Mouse (Mus musculus) MEL (cell line): ENCODE measurements at regions not wholly inside any gene's neighbourhood (a gene's known extent, or its start where the extent isn't known, plus 50 kb on each side); places are given as distances from the start of the nearest gene placed in this dataset.

Experiments
- DNase-seq: peaks from one replicate; pipeline ENCODE4 v3.0.0; 2011; ENCODE audit warnings: low read depth, low spot score
- H3K27ac ChIP-seq: 2 replicates; pipeline ENCODE4 v1.5.1; 2012; ENCODE audit warnings: low read depth, mild to moderate bottlenecking, control low read depth, low read length, moderate library complexity; ENCODE audit not compliant: control insufficient read depth
- H3K27me3 ChIP-seq, 2 experiments: fragments of 150-350 bp in 1 of 2; sonication (generic) in 1 of 2; 2 replicates each; pipeline ENCODE4 v1.6.1; 2012; ENCODE audit warnings: low read length in 2 of 2, mild to moderate bottlenecking in 2 of 2, improper control_type of control experiment in 1 of 2, moderate library complexity in 1 of 2; ENCODE audit not compliant: insufficient read depth in 2 of 2, control insufficient read depth in 1 of 2
- H3K36me3 ChIP-seq, 2 experiments: 2 replicates each; pipeline ENCODE4 v1.6.1; 2012 to 2014; ENCODE audit warnings: low read length in 2 of 2, improper control_type of control experiment in 1 of 2, inconsistent platforms in 1 of 2, mild to moderate bottlenecking in 1 of 2; ENCODE audit not compliant: insufficient read depth in 2 of 2, control insufficient read depth in 1 of 2
- H3K4me1 ChIP-seq, 2 experiments: fragments of 150-350 bp in 1 of 2; sonication (generic) in 1 of 2; 2 replicates each; pipeline ENCODE4 v1.6.1; 2012; ENCODE audit warnings: low read length in 2 of 2, improper control_type of control experiment in 1 of 2, mild to moderate bottlenecking in 1 of 2; ENCODE audit not compliant: insufficient read depth in 2 of 2, control insufficient read depth in 1 of 2
- H3K4me3 ChIP-seq, 2 experiments: fragments of 150-350 bp in 1 of 2; sonication (generic) in 1 of 2; 2 replicates each; pipeline ENCODE4 v1.5.1; 2012; ENCODE audit warnings: low read depth in 2 of 2, low read length in 2 of 2, mild to moderate bottlenecking in 2 of 2, moderate library complexity in 2 of 2, control low read depth in 1 of 2, improper control_type of control experiment in 1 of 2; ENCODE audit not compliant: control insufficient read depth in 1 of 2, insufficient read depth in 1 of 2
- H3K79me2 ChIP-seq: 2 replicates; pipeline ENCODE4 v1.6.1; 2012; ENCODE audit warnings: mild to moderate bottlenecking, low read length, moderate library complexity; ENCODE audit not compliant: control insufficient read depth, poor library complexity, insufficient read depth
- H3K9ac ChIP-seq: 2 replicates; pipeline ENCODE4 v1.6.1; 2012; ENCODE audit warnings: low read depth, mild to moderate bottlenecking, control low read depth, low read length, moderate library complexity; ENCODE audit not compliant: control insufficient read depth, poor library complexity, severe bottlenecking
- H3K9me3 ChIP-seq: fragments of 150-350 bp; sonication (generic); replicated peaks from 2 replicates; pipeline ENCODE4 v1.6.1; 2012; ENCODE audit warnings: mild to moderate bottlenecking, low read length, improper control_type of control experiment, moderate library complexity; ENCODE audit not compliant: insufficient read depth
- BHLHE40 ChIP-seq: IDR thresholded peaks from 2 replicates; pipeline ENCODE4 v1.6.1; 2012; ENCODE audit warnings: low read depth, mild to moderate bottlenecking, inconsistent platforms, low read length, improper control_type of control experiment, borderline replicate concordance
- CHD2 ChIP-seq: IDR thresholded peaks from 2 replicates; pipeline ENCODE4 v1.6.1; 2011; ENCODE audit warnings: low read length, improper control_type of control experiment
- E2F4 ChIP-seq: IDR thresholded peaks from 2 replicates; pipeline ENCODE4 v1.6.1; 2011; ENCODE audit warnings: low read depth, low read length, improper control_type of control experiment, borderline replicate concordance
- EP300 ChIP-seq, 2 experiments: IDR thresholded peaks; 2 replicates each; pipeline ENCODE4 v1.6.1; 2011; ENCODE audit warnings: improper control_type of control experiment in 2 of 2, low read length in 2 of 2, low read depth in 1 of 2, mild to moderate bottlenecking in 1 of 2
- ETS1 ChIP-seq: IDR thresholded peaks from 2 replicates; pipeline ENCODE4 v1.6.1; 2012; ENCODE audit warnings: low read depth, mild to moderate bottlenecking, inconsistent platforms, low read length, improper control_type of control experiment, moderate library complexity
- JUND ChIP-seq: IDR thresholded peaks from 2 replicates; pipeline ENCODE4 v1.6.1; 2011; ENCODE audit warnings: low read depth, mild to moderate bottlenecking, improper control_type of control experiment, low read length
- MAFK ChIP-seq: IDR thresholded peaks from 2 replicates; pipeline ENCODE4 v1.6.1; 2011; ENCODE audit warnings: low read depth, mild to moderate bottlenecking, low read length, improper control_type of control experiment, borderline replicate concordance
- MAX ChIP-seq: IDR thresholded peaks from 2 replicates; pipeline ENCODE4 v1.6.1; 2011; ENCODE audit warnings: low read length, improper control_type of control experiment
- MAZ ChIP-seq: IDR thresholded peaks from 2 replicates; pipeline ENCODE4 v1.6.1; 2012; ENCODE audit warnings: low read depth, mild to moderate bottlenecking, inconsistent platforms, low read length, improper control_type of control experiment
- MXI1 ChIP-seq: IDR thresholded peaks from 2 replicates; pipeline ENCODE4 v1.6.1; 2011; ENCODE audit warnings: mild to moderate bottlenecking, low read depth, low read length, improper control_type of control experiment
- MYB ChIP-seq: IDR thresholded peaks from 2 replicates; pipeline ENCODE4 v1.6.1; 2011; ENCODE audit warnings: mild to moderate bottlenecking, low read depth, low read length, improper control_type of control experiment
- MYC ChIP-seq: IDR thresholded peaks from 2 replicates; pipeline ENCODE4 v1.6.1; 2011; ENCODE audit warnings: low read depth, mild to moderate bottlenecking, low read length, improper control_type of control experiment, moderate library complexity
- NRF1 ChIP-seq: IDR thresholded peaks from 2 replicates; pipeline ENCODE4 v1.6.1; 2014; ENCODE audit warnings: low read depth, mild to moderate bottlenecking, inconsistent platforms, low read length, improper control_type of control experiment, moderate library complexity; ENCODE audit not compliant: poor library complexity, insufficient read depth, severe bottlenecking
- POLR2A ChIP-seq, 2 experiments: IDR thresholded peaks; 2 replicates each; pipeline ENCODE4 v1.6.1; 2011 to 2012; ENCODE audit warnings: low read length in 2 of 2, mild to moderate bottlenecking in 2 of 2, control low read depth in 1 of 2, improper control_type of control experiment in 1 of 2, low read depth in 1 of 2, moderate library complexity in 1 of 2; ENCODE audit not compliant: control insufficient read depth in 1 of 2, insufficient read depth in 1 of 2, poor library complexity in 1 of 2
- POLR2AphosphoS2 ChIP-seq: IDR thresholded peaks from 2 replicates; pipeline ENCODE4 v1.6.1; 2011; ENCODE audit warnings: low read length, improper control_type of control experiment
- POLR2AphosphoS5 ChIP-seq: IDR thresholded peaks from 2 replicates; pipeline ENCODE4 v1.6.1; 2012; ENCODE audit warnings: low read depth, borderline replicate concordance, mild to moderate bottlenecking, inconsistent platforms, low read length, moderate library complexity, mixed read lengths
- RAD21 ChIP-seq: IDR thresholded peaks from 2 replicates; pipeline ENCODE4 v1.6.1; 2011; ENCODE audit warnings: mild to moderate bottlenecking, low read depth, low read length, improper control_type of control experiment
- RCOR1 ChIP-seq: IDR thresholded peaks from 2 replicates; pipeline ENCODE4 v1.6.1; 2012; ENCODE audit warnings: low read depth, mild to moderate bottlenecking, inconsistent platforms, low read length, improper control_type of control experiment
- SMC3 ChIP-seq: IDR thresholded peaks from 2 replicates; pipeline ENCODE4 v1.6.1; 2011; ENCODE audit warnings: low read depth, low read length, improper control_type of control experiment
- TAL1 ChIP-seq: IDR thresholded peaks from 2 replicates; pipeline ENCODE4 v1.6.1; 2012; ENCODE audit warnings: mild to moderate bottlenecking, inconsistent platforms, low read length, moderate library complexity, mixed read lengths
- TCF12 ChIP-seq: IDR thresholded peaks from 2 replicates; pipeline ENCODE4 v1.6.1; 2014; ENCODE audit warnings: low read depth, mild to moderate bottlenecking, inconsistent platforms, low read length, improper control_type of control experiment, moderate library complexity
- ZC3H11A ChIP-seq: IDR thresholded peaks from 2 replicates; pipeline ENCODE4 v1.6.1; 2012; ENCODE audit warnings: low read depth, mild to moderate bottlenecking, inconsistent platforms, low read length, improper control_type of control experiment
- ZNF384 ChIP-seq: IDR thresholded peaks from 2 replicates; pipeline ENCODE4 v1.6.1; 2012; ENCODE audit warnings: low read depth, mild to moderate bottlenecking, inconsistent platforms, low read length, improper control_type of control experiment

GRCm38 (mm10) chr9:41407078-41407477, 245.6 kb upstream of the Ubash3b start:
- no peak for DNase-seq
- Histone ChIP-seq H3K79me2 (no peaks in the 10 kb centered on the region), H3K4me1 (no peaks in the 10 kb centered on the region), H3K27ac (no peak overlapping the region), H3K27me3 (no peaks in the 10 kb centered on the region), H3K36me3 (no peaks in the 10 kb centered on the region), H3K9me3 (no peaks in the 10 kb centered on the region), H3K9ac (no peak overlapping the region), H3K4me3 (no peak overlapping the region)
- no peak for TF ChIP-seq ZC3H11A
- no peak for TF ChIP-seq BHLHE40
- TF ChIP-seq MAZ: no peak
- no peak for TF ChIP-seq MAX
- no peak for TF ChIP-seq JUND
- TF ChIP-seq CHD2: no peak
- TF ChIP-seq RAD21: no peak
- TF ChIP-seq EP300 (IDR thresholded peaks at IDR 0.05; ENCODE audit: low read depth in 1 of 2, low read length in 2 of 2): no peak
- TF ChIP-seq MXI1: no peak
- TF ChIP-seq POLR2AphosphoS2: no peak
- TF ChIP-seq E2F4: no peak
- TF ChIP-seq MYC: no peak
- no peak for TF ChIP-seq MYB
- no peak for TF ChIP-seq MAFK
- no peak for TF ChIP-seq ZNF384

GRCm38 (mm10) chr9:41402942-41403341, 241.4 kb upstream of the Ubash3b start:
- H3K4me1 ChIP-seq: no peaks in the 10 kb centered on the region
- H3K4me3 ChIP-seq: no peak overlapping the region
- H3K9ac ChIP-seq: no peak overlapping the region
- H3K79me2 ChIP-seq: no peaks in the 10 kb centered on the region
- TF ChIP-seq TAL1 (no peak), SMC3 (no peak), NRF1 (no peak), ZC3H11A (no peak), POLR2A (IDR thresholded peaks at IDR 0.05; ENCODE audit: control insufficient read depth in 1 of 2, insufficient read depth in 1 of 2, low read depth in 1 of 2, low read length in 2 of 2, poor library complexity in 1 of 2) (no peak), POLR2AphosphoS5 (no peak), MAZ (no peak), ETS1 (no peak), BHLHE40 (no peak), TCF12 (no peak), RCOR1 (no peak)
- no peaks in the 10 kb centered on the region for H3K36me3 ChIP-seq
- H3K27me3 ChIP-seq: no peaks in the 10 kb centered on the region
- no peak for DNase-seq
- no peaks in the 10 kb centered on the region for H3K9me3 ChIP-seq
- H3K27ac ChIP-seq: no peak overlapping the region
